Mouse (Mus musculus) gastrocnemius, postnatal 10 days (tissue): ENCODE results near the gene Nrros. TPM values are rescaled to one million over a fixed set of nuclear protein-coding genes. Genes with fewer than 3 reads are reported as not detected.

ENCODE experiments used
- DNase-seq: peaks from one replicate; pipeline ENCODE4 v3.0.0; 2021; ENCODE audit warnings: mixed read lengths
- total RNA-seq, 2 experiments: library from RNA; stranded (reverse); gene quantifications; 2 replicates each; pipeline ENCODE4 v1.2.3; 2021

Gene Nrros
- total RNA-seq, 2 experiments from 2014 or later = 7.4 to 9.0 TPM

DNA sequence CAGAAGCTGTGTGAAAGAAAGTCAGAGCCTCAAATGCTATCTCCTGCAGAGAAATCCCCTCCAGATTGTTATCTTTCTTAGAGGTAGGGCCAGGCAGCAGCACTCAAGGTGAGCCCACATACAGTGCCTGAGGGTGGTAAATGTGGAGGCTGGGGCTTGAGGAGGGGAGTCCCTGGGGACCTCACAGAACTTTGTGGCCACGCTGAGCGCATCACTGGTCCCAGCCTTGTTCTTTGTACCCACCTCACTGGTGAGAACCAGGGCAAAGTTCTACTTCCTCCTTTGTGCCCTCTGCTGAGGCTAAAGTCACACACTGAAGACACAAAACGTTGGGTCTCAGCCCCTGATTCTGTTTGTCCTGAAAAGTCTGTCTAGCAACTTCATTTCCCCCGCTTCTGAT is 2.0 kb downstream of the Nrros start:
- no peak for DNase-seq

GRCm38 (mm10) chr16:32160742-32161323 is 4.6 kb downstream of the Nrros start:
- DNase-seq = no peak

GRCm38 (mm10) chr16:32158966-32159365 is 6.4 kb downstream of the Nrros start:
- DNase-seq = no peak

DNA sequence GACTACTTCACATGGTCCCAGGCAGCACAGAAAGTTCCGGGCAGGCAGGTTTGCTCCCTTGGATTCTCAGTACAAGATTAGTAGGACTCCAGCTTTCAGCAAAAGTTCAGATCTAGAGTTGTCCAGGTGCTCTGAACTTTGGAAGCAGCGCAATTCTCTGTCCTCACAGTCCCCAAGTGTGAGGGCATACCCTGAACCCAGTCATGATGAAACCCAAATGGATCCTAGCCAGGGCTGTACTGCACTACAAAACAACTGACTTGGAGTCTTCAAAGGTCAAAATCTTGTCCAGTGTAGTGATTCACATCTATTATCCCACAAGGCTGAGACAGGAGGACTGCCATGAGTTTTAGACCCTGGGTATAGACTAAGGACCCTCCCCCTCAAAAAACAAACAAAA is 8.0 kb downstream of the Nrros start:
- no peak for DNase-seq

DNA sequence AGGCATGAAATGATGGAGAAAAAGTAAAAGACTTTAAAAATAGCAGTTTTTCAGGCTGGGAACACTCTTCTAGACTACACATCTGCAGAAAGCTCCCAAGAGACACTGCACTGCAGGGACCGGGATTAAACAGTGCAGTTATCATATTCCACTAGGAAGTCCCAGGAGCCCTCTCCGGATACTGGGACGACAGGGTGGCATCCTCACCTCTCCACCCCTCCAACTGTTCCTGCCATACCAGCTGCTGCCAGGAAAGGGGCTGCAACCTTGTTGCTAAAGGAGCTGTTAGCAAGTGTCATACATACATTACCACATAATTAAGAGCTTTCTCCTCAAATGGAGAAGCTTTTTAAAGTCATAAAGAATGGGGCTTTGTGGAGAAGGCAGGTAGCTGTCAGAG is 8.7 kb downstream of the Nrros start:
- no peak for DNase-seq

DNA sequence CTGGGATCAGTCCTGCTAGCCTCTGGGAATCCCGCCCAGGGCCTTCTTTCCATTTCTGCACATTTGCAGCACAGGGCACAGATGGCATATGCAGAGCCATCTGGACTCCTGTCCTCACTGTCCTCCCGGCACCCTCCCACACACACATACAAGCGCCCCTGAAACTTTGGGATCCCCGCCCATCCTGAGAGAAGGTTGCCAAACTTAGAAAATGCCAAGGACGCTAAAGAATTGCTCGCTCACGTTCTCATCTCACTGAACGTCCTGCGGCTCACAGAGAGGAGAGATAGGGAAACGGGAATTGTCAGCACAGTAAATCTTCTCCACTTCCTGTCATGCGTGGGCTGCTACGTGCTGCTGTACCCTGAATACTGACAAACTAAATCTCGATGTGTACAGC is 11.0 kb downstream of the Nrros start:
- DNase-seq = no peak

DNA sequence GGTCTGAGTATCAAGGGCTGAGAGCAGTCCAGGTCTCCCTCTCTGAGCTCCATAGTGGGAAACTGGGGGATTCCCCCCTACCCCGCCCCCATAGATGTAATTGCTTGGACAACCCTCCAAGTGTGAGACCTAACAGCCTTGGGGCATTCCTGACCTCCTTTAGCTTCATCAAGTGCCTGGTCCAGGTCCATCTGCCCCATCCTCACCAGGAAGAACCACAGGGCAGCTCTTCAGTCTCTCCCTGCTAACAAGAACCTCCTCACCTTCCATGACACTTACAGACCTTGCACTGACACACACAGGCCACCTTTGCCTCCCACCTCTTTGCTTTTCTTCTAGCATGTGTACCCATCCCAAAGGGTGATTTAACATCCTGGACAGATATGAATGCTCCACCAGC is 11.4 kb downstream of the Nrros start:
- DNase-seq = no peak

DNA sequence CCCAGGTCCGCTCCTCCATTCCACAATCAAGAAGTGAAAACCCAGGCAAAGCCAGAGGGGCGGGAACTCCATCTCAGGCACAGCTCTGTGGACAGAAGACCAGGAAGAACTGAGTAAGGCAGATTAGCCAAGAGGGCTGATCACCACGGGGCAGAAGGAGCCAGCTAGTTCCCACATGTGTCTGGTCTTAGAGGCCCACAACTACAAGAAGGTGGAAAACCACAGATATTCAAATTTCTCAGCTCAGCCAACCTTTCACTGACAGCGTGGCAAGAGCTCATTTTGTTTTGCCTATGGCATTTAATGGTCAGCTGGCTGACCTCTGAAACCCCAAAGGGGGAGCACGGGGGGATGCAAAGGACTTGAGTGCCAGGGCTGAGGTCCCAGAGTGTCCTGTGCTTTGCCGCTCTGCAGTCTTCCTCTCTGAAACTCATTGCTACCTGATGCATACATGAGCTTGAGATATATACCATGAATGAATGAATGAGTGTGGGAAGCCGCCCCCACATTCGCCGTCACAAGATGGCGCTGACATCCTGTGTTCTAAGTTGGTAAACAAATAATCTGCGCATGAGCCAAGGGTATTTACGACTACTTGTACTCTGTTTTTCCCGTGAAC is 17.7 kb downstream of the Nrros start:
- DNase-seq = no peak

GRCm38 (mm10) chr16:32144592-32144991 is 20.8 kb downstream of the Nrros start:
- no peak for DNase-seq

DNA sequence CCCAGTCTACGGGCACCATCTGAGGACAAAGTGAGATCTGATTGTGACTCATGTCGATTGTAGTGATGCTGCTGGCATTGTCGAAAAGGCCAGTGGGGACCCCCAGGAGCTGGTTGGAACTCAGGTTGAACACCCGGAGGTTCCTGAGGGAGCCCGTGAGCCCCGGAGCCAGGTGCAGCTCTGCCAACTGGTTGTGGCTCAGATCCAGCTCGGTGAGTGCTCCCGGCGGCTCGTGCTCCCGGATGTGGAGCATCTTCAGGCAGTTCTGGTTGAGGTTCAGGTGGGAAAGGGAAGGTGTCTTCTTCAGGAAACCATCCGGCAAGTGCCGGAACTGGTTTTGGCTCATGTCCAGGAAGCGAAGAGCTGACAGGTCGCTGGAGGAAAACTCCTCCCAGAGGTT is 21.6 kb downstream of the Nrros start:
- no peak for DNase-seq

DNA sequence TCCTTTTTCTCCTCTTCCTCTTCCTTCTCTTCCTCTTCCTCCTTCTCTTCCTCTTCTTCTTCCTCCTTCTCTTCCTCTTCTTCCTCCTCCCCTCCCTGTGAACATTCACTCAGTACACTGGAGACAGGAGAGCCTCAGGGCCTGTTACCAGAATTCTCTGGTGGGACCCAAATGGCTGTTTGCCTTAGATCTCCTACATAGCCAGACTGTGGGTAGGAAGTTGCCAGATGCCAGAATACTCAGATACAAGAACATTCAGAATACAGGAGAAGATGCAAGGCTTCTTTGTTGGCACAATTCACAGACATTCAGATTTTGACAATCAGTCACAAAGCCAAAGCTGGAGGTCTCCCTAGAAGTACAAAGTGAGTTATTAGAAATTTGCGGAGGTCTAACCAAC is 26.4 kb downstream of the Nrros start:
- DNase-seq = no peak

- no peak for DNase-seq
These were observed 29.5 kb downstream of the Nrros start for GRCm38 (mm10) chr16:32135842-32136357.

DNA sequence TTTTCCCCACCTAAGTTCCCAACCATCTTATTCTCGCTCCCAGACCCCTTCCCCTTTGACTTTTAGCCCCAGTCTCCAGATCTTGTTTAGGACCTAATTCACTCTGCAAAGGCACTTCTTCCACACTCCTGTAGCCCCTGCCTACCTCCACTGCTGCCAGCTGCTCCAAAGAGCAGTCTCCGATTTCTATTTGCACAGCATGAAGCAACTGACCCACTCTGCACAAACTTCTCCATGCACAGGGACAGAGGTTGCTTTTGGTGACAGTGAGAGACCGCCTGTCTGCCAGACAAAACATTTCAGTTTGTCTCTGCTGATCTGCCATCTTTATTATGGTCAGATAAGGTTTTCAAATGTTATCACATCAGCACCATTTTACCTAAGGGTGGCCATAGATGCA is 32.2 kb downstream of the Nrros start:
- no peak for DNase-seq

DNA sequence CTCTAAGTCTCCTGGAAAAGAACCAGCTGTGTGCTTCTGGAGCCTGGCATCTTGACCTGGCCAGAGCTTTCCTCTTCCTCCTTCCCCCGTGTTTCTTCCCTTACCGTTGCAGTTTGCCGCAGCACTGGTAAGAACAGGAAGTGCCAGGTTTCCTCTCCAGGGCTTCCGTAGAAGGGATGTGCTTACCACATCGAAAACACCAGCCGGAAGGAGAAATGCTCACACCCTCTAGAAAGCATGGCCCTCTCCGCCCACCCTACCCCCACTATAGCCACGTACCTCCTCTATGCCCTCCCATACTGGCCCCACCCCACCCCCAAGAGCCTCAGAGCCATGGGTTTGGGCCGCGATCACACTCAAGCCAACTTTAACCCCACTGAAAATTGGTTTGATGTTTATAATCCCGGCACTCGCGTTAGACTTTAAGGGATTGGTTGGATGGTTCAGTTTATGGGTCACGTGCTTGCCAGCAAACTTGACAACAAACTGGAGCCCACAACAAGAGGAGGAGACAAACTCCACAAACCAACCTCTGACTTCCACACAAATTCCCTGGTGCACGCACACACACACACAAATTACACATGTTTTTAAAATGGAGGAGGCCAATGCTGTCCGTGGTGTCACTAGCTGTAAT is 35.1 kb downstream of the Nrros start:
- DNase-seq = no peak

- no peak for DNase-seq
These were observed 35.8 kb downstream of the Nrros start for GRCm38 (mm10) chr16:32129449-32130189.

DNA sequence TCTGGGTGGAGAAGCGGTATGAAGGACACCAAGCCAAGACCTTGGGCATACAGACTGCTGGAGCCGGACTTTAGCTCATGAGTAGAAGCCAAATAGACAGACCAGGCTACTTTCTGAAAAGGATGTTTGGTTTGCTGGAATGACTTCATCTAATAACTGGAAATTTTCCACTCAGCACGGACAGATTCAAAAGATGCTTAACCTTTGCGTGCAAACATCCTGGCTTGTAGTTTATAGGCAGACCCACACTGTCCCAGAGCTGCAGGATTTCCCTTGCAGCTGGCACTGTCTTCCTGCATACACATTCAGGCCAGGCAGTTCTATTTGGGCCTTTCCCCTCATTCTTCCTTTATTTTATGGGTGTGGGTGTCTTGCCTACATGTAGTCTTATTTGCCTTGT is 38.3 kb downstream of the Nrros start:
- DNase-seq = no peak

DNA sequence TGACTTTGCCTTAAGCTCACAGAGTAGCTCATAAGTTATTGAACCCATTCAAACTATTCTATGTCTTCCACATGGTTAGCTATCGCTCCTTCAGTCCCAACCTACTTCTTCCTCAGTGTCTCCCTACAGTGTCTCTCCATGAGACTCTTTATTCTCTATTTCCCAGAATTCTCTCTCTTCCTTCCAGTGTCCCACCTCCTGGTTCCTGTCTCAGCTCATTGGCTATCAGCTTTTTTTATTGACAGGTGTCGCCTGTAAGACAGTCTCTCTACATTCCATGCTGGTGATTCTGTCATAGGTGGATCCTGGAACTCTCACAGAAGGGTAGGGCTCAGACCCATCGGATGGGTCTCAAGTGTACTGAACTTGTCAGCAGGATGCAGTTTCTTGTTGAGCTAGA is 40.0 kb downstream of the Nrros start:
- no peak for DNase-seq

- DNase-seq = no peak
These were observed 40.7 kb downstream of the Nrros start for GRCm38 (mm10) chr16:32124444-32125335.

DNA sequence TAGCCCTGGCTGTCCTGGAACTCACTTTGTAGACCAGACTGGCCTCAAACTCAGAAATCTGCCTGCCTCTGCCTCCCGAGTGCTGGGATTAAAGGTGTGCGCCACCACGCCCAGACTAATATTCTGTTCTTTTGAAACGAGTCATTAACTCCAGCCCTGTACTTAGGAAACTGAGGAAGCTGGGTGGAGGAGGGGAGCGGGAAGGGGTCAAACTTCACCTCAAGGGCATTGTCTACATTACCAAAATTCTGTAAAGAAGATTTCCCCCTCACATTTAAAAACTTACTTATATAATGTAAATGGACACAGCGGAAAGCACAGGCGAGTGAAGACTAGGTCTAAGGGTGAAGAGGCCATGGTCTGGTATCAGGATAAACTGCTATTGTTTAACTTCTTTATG is 41.4 kb downstream of the Nrros start:
- DNase-seq = no peak

- DNase-seq = no peak
These were observed 44.9 kb downstream of the Nrros start for GRCm38 (mm10) chr16:32120454-32120853.

DNA sequence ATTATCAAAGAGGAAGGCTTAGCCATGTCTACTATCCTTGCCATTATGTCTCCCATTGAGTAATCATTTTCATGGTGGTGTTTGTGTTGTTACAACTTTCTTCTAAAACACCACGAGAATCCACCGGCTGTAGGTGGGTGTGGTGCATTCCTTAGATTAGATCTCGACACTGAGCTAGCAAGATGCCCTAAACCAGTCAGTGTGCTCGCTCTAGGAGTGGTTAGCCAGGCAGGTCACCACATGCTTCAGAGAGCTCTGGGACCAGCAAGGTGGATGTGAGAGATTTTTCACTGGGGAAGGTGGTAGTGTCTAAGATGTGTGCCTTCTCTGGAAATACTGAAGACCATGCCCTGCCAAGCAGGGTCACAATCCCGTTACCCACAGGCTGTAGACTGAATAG is 49.2 kb downstream of the Nrros start:
- DNase-seq = no peak

DNA sequence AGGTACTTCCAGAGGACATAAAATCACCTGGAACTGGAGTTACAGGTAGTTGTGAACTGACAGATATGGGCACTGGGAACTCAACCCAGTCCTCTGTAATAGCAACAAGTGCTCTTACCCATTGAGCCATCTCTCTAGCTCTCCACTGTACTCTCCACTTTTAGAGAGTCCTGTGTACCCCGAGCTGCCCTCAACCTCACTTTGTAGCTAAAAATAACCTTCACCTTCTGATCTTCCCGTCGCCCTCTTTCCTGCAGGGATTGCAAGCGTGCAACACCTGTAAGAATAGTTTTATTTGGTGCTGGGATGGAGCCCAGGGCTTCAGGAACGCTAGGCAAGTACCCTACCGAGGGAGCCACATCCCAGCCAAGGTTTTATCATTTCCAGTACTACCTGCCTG is 49.6 kb downstream of the Nrros start:
- DNase-seq = no peak
